Mouse (Mus musculus) embryo, embryonic 11 days (tissue): ENCODE data around the gene Emilin1.

Experiments
- DNase-seq: peaks from one replicate; pipeline ENCODE4 v3.0.0-alpha.2; 2015

The Emilin1 gene

GRCm38 (mm10) chr5:30961545-30962505, 48.6 kb downstream of the Emilin1 start:
- no peak for DNase-seq

GRCm38 (mm10) chr5:30963916-30964315, 50.7 kb downstream of the Emilin1 start:
- DNase-seq = no peak

DNA sequence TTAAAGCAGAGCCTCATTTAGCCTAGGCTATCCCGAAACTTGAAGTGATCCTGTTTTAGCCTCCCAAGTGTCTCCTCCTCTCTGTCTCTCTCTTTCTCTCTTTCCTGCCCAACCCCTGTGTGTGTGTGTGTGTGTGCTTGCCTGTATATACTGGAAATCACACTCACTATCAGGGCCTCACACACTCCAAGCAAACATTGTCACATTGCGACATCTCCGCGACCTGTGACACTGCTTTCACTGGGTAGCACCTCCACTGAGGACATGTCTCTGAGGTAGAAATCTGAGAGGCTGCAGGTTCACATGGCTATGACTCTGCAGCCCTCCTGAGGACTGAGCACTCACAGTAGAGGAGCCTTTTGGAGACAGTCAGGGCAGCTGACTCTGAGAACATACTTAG, 53.0 kb downstream of the Emilin1 start:
- no peak for DNase-seq

- DNase-seq = no peak
These were observed 55.2 kb downstream of the Emilin1 start, which contains the start of gene Tcf23 for GRCm38 (mm10) chr5:30968416-30968815. Tcf23 (plus strand) TSS chr5:30968662.

DNA sequence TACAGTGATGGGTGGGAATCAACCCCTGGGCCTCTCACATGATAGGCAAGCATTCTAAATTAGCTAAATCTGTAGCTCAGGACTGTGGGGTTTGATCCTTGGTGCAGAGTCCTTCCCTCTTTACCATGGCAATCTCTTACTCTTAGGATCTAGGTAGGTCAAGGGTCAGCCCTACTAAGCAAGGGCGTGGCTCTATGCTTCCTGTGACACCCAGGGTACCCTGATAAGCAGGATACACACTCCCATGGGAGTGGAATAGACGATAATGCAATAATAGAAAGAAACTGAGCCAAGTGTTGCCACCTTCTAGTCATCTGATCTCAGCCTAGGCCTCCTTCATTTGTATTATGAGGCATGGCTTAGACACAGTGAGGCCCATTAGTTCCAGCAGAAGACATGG, 56.2 kb downstream of the Emilin1 start:
- DNase-seq = no peak
